Mouse (Mus musculus): ENCODE measurements around the gene Gcn1l1.
A peak's percentile ranks its signal among the peaks of the same experiment; 100 is the strongest.

Gcn1l1 gene

DNA sequence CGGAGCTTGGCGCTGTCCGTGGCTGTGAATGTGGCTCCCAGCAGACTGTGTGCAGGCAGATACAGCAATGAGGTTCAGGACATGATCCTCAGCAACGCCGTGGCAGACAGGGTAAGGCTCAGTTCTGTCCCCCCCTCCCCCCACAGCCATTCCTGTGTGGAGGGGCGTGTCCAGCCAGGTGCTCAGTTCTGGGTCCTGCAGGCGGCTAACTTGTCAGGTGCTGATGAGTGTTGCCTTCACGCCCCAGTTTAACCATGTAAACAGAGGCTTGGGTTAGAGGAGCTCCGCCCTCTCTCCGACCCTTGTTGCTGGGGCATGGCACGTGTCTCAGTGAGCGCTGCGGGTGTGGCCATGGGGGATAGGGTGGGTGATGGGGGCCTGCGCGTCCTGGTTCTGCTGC is 54.6 kb downstream of the Gcn1l1 start:
- DNase-seq: no peak

DNA sequence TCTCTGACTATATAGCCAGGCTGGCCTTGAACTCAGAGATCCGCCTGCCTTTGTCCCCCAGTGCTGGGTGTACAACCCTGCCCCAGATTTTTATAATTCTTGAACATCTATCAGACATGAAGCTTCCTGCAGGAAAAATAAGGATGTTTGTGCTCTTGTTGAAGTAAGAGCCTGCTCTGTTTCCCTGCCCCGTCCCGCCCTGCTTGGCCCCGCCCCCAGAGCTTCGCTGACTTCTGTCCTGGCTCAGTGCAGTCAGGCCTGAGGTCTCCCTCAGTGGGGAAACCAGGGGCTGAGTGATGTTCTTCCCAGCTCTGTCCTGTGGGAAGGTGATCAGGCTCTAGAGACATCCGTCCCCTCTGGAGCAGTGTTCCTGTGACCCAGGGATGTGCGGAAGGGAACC is 57.6 kb downstream of the Gcn1l1 start:
- DNase-seq: no peak

DNA sequence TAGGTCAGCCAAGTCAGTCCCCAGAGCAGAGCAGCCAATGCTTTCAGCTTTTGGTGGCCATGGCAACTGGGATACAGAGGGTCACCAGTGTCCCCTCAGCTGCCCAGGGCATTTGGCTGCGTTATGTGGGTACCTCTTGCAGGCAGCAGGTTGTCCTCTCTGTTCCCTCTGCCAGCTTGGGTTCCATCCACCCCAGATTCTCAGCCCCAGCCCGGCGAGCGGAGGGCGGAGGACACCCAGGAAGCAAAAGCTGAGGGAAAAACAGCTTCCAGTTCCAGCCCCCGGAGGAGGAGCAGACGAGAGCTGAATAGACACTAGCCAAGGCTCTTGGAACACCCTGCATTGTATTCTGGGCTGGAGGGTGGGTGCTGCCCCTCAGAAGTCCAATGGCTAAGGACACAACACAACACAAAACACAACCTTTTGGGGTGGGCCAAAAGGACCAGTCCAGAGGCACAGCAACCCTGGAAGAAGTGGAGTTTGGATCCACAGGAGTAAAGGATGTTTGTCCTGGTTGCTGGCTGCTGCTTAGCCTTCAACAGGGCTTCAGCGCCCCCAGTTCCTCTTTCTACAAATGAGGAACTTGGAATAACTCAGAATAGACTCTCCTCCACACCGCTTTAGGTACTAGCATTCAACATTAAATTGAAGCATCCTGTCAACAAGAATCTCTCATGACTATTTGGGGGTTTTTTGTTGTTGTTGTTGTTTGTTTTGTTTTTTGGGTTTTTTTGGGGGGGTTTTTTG is 58.8 kb downstream of the Gcn1l1 start:
- DNase-seq: no peak

DNA sequence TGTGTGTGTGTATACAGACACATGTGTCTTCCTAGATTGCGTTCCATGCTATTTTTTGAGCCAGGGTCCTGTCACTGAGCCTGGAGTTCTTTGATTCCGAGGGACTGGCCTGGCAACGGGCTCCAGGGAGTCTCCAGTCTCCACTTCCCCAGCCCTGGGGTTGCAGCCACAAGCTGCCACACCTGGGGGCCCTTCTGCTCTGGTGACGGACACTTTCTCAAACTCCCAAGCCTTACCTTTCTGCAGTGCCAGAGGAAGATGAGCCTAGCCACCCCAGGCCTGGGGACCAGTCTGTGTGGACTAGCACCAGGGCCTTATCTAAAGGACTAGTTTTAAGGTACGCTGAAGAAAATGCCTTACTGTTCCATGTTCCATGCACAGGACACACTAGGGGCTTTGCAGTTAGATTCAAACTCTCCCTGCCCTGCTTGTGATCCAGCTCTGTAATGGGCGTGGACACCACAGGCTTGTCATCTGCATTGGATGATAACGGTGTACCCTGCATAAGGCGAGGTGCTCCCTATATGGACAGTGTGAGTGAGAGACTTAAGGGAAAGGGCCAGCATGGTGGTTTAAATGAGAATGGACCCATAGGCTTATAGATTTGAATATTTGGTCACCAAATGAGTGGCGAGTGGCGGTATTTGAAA is 61.3 kb downstream of the Gcn1l1 start:
- DNase-seq: no peak

DNA sequence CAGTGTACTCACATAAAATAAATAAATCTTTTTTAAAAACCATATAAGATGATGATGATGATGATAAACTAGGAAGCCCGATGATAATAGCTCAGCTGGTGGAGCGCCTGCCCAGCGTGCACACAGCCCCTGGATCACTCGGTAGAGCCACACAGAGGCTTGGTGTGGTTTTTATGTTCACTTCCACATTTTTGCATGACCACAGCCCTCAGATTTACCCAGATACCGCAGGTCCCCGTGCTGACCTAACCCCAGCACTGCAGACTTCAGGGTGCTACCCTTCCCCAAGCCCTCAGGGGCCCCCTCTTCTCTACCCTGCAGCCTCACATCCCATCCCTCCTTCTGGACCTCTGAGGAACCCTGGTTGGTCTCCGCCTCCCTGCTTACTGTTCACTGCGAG is 63.0 kb downstream of the Gcn1l1 start:
- DNase-seq: no peak

DNA sequence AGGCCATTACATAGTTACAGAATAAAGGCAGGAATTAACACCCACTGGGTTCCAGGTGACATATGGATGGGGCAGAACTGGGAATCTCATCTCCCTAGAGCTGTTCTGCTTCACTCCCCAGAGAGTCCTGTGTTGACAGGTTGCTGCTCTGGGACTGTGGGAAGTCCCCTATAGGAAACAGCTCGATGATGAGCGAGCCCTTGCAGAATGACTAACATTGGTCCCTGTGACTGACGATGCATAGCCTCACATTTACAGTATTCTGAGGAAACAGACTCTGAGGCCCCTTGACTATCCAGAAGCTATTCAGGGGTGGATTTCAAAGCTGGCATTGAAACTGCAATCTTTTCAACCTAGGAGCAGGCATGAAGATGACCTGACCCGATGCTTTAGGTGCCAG is 64.6 kb downstream of the Gcn1l1 start:
- DNase-seq: no peak

DNA sequence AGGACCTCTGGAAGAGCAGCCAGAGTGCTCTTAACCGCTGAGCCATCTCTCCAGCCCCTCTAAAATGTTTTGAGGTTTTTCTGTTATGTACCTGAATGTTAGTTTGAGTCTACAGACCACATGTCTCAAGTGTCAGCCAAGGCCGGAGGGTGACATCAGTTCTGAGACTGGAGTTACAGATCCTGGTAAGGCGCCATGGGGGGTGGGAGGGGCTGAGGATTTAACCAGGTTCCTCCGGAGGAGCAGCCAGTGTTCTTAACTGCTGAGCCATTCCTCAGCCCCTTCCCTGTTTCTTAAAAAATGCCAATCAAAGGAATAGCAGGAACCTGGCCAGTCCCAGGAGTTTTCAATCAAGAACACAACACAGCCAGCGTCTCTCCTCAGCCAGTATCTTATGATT is 65.2 kb downstream of the Gcn1l1 start:
- DNase-seq: no peak

DNA sequence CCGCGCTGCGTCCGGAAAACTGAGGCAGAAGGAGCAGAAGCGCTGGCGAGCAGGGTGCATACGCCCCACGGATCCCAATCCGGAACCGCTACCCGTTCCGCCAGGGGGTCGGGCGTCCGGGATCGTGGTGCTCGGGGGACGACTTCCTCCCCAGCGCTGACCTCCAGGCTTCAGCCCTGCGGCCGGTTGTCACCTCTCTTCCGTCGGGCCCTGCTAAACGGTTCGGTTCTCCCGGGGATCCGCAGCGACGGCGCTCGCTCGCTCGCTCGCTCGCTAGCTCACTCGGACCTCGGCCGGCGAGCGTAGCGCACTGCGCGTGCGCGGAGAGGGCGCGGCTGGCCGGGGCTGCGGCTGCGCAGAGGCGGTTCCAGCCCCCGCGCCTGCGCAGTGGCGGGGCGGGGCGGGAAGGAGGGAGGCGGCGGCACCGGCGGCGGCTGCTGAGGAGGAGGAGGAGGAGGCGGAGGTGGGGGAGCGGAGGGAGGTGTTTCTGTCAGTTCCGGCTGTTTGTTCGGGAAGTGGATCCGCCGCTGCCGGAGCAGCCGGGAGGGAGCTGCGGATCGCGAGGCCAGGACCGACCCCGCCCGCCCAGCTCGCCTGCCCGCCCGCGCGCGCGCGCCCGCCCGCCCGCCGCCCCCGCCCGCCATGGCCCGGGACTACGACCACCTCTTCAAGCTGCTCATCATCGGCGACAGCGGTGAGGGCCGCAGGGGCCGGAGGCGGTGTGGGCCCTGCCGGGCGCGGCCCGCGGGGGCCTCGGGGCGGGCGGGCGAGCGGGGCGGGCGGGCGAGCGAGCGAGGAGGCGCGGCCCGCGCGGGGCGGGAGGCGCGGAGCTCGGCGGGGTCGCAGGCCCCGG is 66.7 kb downstream of the Gcn1l1 start, which contains the start of gene Rab35:
Rab35 (plus strand) TSS at position 404 of the 853 bp plus-strand sequence.
- DNase-seq: peak; percentile 92 to 93

DNA sequence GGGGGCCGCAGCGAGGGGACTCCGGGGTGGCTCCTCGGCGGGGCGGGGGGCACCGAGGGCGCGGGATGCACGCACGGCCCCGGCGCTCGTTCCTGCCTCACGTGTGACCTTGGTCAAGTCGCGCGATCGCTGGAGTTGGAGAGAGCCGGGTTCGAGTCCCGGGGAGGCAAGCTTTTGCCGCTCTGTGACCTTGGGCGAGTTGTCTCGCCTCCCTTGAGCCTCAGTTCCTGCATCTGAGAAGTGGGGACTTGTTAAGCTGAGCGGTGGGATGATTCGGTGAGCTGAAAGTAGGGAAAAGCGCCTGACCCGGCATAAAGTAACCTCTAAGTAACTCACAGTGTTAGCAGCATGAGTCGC is 67.3 kb downstream of the Gcn1l1 start:
- DNase-seq: peak; percentile 31 to 41

DNA sequence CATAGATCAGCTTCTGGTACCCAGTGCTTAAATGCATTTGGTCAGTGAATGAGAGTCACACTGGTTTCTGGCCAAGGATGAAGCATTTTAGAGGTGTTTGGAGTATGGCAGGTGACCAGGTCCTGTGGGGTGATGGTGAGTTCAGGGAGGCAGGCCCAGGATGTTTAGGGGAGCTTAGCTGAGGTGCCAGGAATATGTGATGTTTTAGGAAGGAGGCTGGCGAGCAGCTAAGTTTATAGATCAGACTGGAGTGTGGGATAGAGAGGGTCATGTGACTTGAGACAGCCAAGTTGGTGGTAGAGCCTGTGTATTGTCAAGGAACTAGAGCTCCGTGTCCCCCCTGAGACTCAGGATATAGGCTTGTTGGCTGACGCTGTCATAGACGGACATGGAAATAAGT is 68.0 kb downstream of the Gcn1l1 start:
- no peak for DNase-seq

DNA sequence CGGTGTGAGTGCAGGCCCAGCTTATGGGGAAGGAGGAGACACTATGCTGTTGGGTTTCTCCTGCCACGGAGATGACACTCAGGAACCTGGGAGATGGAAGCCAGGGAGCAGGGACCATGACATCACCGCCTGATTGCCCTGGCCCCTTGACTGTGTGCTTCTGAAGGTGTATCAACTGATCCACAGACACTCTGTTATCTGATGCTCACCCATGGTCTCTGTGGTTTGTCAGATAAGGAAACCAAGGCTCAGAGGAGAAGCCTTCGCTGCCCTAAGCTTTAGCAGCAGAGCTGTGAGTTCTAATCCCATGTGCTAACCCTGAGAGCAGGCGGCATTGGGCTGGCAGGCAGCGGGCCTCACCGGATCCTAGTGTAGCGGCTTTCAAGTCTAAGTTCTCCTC is 69.0 kb downstream of the Gcn1l1 start:
- no peak for DNase-seq

DNA sequence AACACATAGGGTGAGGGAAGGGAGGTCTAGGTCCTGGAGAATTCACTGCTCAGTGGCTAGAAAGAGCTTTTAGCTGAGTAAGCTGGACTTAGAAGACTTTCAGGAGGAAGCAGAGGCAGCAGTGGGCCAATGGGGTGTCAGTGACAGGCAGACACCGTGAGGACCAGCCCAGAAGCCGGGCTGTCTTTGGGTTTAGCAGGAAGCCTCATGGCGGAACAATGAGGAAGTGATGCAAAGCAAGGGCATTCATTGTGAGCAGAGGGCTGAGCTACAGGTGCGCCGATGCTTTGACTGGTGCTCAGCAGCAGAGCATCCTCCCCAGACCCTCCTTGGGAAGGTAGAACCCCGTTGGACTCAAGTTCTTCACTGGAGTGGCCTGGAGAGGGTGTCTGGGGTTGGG is 70.5 kb downstream of the Gcn1l1 start:
- no peak for DNase-seq

DNA sequence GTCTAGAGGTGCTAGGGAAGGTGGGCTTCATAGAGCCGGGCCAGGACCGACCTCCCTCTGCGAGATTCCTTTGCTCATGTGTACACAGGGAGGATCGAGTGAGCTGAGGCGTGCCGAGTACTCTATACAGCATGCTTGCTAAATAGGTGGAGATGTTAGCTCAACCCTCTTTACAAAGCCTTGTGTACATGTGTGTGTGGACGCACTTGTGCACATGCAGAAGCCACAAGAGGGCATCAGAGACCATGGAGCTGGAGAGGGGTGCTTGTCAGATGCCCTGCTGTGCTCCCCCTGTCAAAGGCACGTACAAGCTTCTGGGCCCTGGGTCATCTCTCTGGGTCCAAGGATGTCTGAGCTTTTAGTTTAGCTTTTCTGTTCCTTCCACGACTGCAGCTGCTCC is 79.1 kb downstream of the Gcn1l1 start:
- DNase-seq: no peak

DNA sequence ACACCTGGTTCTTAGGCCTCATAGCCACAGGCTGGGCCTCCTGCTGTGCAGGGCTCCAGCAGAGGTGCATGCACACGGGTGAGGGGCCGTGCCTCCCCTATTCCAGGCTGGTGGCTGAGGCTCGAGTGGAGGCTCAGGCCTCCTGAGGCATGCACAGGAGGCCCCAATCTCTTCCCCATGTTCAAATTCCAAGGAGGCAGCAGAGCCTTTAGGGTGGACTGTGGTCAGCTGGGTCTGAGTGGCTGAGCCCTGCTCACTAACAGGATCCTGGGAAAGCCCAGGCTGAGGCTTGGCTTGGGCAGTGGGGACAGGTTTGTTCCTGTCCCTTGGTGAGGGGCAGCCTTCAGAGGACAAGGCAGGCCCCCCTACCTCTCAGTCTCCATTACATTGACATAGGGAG is 83.8 kb downstream of the Gcn1l1 start:
- no peak for DNase-seq

DNA sequence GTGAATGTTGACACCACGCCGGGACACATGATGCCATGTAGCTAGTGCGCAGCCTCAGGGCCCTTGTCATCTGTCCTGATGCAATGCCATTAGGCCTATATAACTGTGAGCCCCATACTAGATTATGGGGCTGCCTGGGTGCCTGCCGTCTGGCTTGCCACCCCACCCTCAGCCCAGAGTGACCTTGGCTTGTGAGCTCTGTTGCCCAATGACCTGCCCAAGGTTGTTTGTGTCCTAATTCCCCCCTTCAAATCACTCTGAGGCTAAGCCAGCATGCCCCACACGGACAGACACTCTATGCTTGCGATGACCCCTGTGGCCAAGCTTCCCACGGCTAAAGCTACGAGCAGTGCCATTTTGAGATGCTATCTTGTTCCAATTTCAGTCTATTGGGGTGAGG is 84.6 kb downstream of the Gcn1l1 start:
- DNase-seq: no peak

DNA sequence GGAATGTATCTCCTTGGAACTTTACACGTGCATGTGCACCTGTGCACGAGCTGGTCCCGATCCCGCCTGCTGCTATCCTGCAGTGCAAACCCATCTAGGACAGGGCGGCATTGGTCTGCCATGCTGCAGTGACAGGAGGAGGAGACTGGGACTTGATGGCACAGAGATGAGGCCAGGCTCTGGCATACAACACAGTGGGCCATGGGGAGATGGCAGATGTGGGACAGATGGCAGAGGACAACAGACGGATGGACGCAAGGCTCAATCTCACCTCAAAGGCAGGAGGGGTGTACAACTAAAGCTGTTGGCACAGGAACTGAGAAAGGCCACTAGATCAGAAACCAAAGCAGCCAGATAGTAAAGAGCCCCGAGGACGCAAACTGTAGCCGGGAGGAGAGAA is 85.8 kb downstream of the Gcn1l1 start:
- no peak for DNase-seq

DNA sequence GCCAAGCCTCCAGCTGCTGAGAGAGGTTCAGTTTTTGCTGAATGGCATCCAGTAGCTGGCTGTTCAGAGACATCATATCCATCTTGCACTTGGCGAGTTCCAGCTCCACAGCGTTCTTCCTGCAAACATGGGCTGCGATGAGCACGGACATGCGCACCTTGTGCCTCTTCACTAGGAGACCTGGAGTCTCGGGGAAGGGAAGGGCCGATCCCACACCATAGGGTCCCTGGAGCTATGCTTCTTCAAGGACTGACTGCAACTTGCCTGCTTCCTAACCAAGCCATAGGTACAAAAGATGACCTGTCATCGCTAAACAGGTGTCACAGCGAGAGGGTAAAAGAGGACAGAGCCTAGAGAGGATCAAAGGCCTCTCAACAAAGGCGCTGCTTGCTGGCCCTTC is 86.8 kb downstream of the Gcn1l1 start:
- DNase-seq: no peak

DNA sequence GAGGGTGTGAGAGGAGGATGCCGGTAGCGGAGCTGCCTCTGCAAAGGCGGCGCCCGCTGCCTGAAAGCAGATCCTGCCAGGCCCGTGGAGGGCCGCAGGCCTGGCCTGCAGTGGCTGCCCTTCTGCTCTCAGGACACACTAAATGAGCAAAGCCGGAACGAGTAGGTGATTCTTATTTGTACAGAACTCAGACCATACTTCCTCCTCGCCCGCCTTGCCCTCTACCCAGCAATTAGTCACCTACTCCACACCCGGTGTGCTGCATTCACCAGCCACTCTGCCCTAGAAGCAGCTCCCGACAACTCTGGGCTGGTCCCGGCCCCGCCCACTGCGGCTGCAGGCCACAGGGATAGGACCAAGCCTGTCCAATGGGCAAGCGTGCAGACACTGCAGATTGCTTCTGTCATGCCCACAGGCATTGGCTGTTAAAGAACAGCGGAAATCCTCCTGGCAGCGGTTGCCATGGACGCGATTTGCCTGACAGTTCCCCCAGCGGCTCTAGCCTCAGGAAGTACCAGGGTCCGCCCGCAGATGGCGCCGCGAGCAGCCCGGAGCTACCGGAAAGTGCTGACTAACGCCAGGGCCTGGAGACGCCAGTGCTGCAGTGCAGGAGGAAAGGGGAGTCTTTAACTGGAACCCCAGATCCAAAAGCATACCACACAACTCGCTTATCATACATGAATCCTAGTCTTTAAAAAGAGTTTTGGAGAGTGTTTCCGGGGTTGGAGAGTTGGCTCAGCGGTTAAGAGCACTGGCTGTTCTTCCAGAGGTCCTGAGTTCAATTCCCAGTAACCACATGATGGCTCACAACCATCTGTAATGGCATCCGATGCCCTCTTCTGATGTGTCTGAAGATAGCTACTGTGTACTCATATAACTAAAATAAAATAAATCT is 87.9 kb downstream of the Gcn1l1 start:
- DNase-seq: peak; percentile 99

DNA sequence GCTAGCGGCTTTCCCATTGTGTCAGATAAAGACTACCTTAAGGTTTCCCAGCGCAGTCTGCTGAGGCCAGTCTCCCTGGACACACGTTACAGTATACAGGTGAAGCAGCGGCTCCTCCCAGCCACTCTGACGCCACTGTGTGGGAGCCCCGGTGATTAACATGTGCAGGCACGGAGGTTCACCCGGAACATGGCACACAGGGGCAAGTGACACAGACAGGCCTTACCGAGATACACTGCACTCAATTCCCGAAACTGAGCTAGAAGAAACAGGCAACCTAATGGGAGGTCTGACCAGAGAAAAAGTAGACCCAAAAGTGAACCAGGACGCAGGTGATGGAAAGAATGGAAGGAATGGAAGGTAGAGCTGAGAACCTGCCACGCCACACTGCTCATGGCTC is 88.7 kb downstream of the Gcn1l1 start:
- DNase-seq: no peak

DNA sequence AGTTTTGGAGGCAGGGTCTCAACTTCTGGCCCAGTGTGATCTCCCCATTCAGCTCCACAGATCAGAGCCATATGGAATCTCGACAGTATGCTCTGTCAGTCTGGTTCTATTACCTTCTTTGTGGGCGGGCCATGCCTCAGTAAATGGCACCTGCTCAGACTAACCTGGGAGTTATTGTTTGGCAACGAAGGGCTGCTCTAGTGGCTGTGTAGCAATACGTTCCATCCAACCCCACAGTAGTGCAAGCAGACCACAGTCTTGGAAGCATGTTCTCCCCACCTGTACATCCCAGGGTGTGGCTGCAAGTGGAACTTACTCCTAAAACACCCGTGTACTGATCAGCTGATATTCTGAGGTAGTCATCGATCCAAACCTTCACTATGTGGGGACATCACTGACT is 91.6 kb downstream of the Gcn1l1 start:
- no peak for DNase-seq

DNA sequence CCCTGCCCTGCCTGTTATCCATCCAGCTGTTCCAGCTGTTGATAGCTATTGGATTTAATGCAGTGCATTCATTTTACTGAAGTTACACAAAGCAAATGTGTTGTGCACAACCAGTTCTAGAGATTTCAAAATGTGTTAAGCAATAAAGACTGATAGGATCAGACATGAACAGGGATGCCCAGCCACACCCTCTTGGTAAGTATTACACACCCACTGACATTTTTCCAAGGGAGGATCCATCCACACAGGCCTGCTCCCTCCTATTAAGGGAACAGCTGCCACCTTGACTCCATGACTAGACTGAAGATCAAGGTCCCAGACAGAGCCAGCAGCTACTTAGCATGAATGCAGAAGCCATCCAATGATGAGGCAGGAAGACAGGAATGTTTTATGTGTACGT is 92.2 kb downstream of the Gcn1l1 start:
- no peak for DNase-seq

DNA sequence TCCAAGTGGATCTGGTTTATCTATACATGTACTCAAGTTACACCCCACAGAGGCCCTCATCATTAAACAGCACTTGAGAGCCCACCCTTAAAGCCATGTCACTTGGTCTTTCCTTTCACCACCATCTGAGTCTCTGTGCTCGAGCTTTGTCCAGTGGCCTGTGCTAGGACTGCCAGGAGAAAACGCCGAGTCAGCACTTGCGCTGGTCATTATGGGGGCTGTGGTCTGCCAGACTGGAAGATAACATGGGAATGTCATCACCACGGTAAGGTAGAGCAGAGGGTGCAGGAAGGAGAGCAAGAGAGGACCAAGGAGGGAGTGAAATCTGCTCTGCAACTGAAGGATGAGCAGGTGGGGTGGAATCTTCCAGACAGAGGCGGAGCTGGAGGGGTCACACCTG is 93.3 kb downstream of the Gcn1l1 start:
- DNase-seq: no peak

DNA sequence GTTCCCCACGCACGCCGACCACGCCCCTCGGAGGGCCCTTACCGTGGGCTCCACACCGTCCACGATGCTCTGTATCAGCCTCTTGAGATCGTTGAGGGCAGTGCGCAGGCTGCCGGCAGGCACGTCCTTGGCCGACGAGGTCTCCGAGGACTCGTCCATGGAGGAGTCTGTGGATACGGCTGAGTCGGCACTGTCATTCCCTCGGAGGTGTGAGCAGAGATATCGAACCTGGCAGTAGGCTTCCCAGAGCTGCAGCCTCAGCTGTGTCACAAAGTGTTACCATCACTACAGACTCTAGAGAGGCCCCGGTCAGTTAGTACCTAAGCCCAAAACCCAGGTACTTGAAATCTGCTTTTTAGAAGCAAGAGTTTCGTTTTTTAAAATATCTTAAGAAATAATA is 97.6 kb downstream of the Gcn1l1 start:
- DNase-seq: no peak

All from thymus, adult 18-20 months (tissue).